ENCODE assay signal across 1 mouse cellular context in genomic region chr8:71324848-71325247, GRCm38 (mm10).
TF ChIP-seq lines count a peak whose summit lies in the region.

No protein-coding gene starts in this region.

TF ChIP-seq in CH12.LX, 34 proteins besides CTCF, POLR2A, EP300 and RAD21:
- TF ChIP-seq CHD2 (IDR thresholded peaks at IDR 0.05; ENCODE audit: low read length) (no peak), BHLHE40 (IDR thresholded peaks at IDR 0.05; ENCODE audit: low read depth, low read length) (no peak), HCFC1 (IDR thresholded peaks at IDR 0.05; ENCODE audit: low read depth, low read length) (no peak), MAFK (IDR thresholded peaks at IDR 0.05; ENCODE audit: insufficient replicate concordance, low read length) (peak; percentile 31; the same call in 1 of the 2 replicates), ZKSCAN1 (IDR thresholded peaks at IDR 0.05; ENCODE audit: borderline replicate concordance, low read depth, low read length) (no peak), USF1 (IDR thresholded peaks at IDR 0.05; ENCODE audit: low read depth, low read length) (no peak), MAX (IDR thresholded peaks at IDR 0.05; ENCODE audit: low read length) (no peak), SIN3A (IDR thresholded peaks at IDR 0.05; ENCODE audit: low read length) (no peak), MEF2A (IDR thresholded peaks at IDR 0.05; ENCODE audit: borderline replicate concordance, low read depth, low read length) (no peak), GABPA (IDR thresholded peaks at IDR 0.05; ENCODE audit: insufficient replicate concordance, low read depth, low read length) (no peak), SMC3 (IDR thresholded peaks at IDR 0.05; ENCODE audit: low read depth, low read length) (peak; percentile 64)
